Mouse (Mus musculus) CH12.LX (cell line): ENCODE measurements around the gene Ganc. TPM values are rescaled to one million over a fixed set of nuclear protein-coding genes. Genes with fewer than 3 reads are reported as not detected.
A peak's percentile ranks its signal among the peaks of the same experiment; 100 is the strongest.

Experiments used
- DNase-seq: peaks from one replicate; pipeline ENCODE4 v3.0.0-alpha.2; 2013; ENCODE audit errors: extremely low read depth
- H3K27ac ChIP-seq: 2 replicates; pipeline ENCODE4 v1.5.1; 2012; ENCODE audit warnings: low read depth, mild to moderate bottlenecking, control low read depth, moderate library complexity; ENCODE audit not compliant: insufficient read depth
- H3K27me3 ChIP-seq: replicated peaks from 2 replicates; pipeline ENCODE3; 2012; ENCODE audit warnings: inconsistent platforms
- H3K36me3 ChIP-seq, 2 experiments: replicated peaks in 1 of 2; 2 replicates each; pipeline versions ENCODE3 to v1.6.1; 2012; ENCODE audit warnings: inconsistent platforms in 1 of 2, low read length in 1 of 2, mild to moderate bottlenecking in 1 of 2, mixed read lengths in 1 of 2, moderate library complexity in 1 of 2; ENCODE audit not compliant: control insufficient read depth in 1 of 2, insufficient read depth in 1 of 2
- H3K4me1 ChIP-seq, 2 experiments: 2 replicates each; pipeline ENCODE4 v1.6.1; 2012; ENCODE audit warnings: inconsistent platforms in 1 of 2, moderate library complexity in 1 of 2; ENCODE audit not compliant: insufficient read depth in 2 of 2, control insufficient read depth in 1 of 2
- H3K4me2 ChIP-seq: 2 replicates; pipeline ENCODE4 v1.6.1; 2012; ENCODE audit warnings: low read depth, mild to moderate bottlenecking, control low read depth; ENCODE audit not compliant: poor library complexity, insufficient read depth, severe bottlenecking
- H3K4me3 ChIP-seq, 3 experiments: fragments of 150-350 bp in 1 of 3; sonication (generic) in 1 of 3; replicated peaks in 1 of 3; 2 replicates each; pipeline versions ENCODE3 to v1.5.1; 2011 to 2012; ENCODE audit warnings: low read depth in 2 of 3, low read length in 2 of 3, mild to moderate bottlenecking in 2 of 3, moderate library complexity in 2 of 3, control low read depth in 1 of 3, improper control_type of control experiment in 1 of 3, inconsistent platforms in 1 of 3, mixed read lengths in 1 of 3; ENCODE audit not compliant: poor library complexity in 1 of 3
- H3K79me2 ChIP-seq: replicated peaks from 2 replicates; pipeline ENCODE4 v1.6.1; 2012; ENCODE audit warnings: mild to moderate bottlenecking, moderate library complexity; ENCODE audit not compliant: control insufficient read depth, poor library complexity, insufficient read depth, severe bottlenecking; ENCODE audit errors: extremely low read depth
- H3K9ac ChIP-seq: 2 replicates; pipeline ENCODE4 v1.6.1; 2012; ENCODE audit warnings: low read depth, mild to moderate bottlenecking, control low read depth, moderate library complexity; ENCODE audit not compliant: insufficient read depth
- H3K9me3 ChIP-seq: replicated peaks from 2 replicates; pipeline ENCODE3; 2012; ENCODE audit warnings: low read length, inconsistent platforms, mixed read lengths
- BHLHE40 ChIP-seq: IDR thresholded peaks from 2 replicates; pipeline ENCODE4 v1.6.1; 2011; ENCODE audit warnings: mild to moderate bottlenecking, low read depth, low read length, improper control_type of control experiment
- CHD1 ChIP-seq: IDR thresholded peaks from 2 replicates; pipeline ENCODE4 v1.6.1; 2012; ENCODE audit warnings: low read depth, low read length, improper control_type of control experiment, inconsistent platforms
- E2F4 ChIP-seq: IDR thresholded peaks from 2 replicates; pipeline ENCODE4 v1.6.1; 2011; ENCODE audit warnings: low read depth, low read length, improper control_type of control experiment; ENCODE audit not compliant: insufficient replicate concordance
- ELF1 ChIP-seq: IDR thresholded peaks from 2 replicates; pipeline ENCODE4 v1.6.1; 2014; ENCODE audit warnings: low read depth, mild to moderate bottlenecking, inconsistent platforms, low read length, improper control_type of control experiment
- EP300 ChIP-seq: IDR thresholded peaks from 2 replicates; pipeline ENCODE4 v1.6.1; 2011; ENCODE audit warnings: low read length, improper control_type of control experiment
- ETS1 ChIP-seq: conservative IDR thresholded peaks from 2 replicates; pipeline ENCODE4 v1.6.1; 2012; ENCODE audit warnings: low read depth, mild to moderate bottlenecking, inconsistent platforms, low read length, improper control_type of control experiment, moderate library complexity
- IRF4 ChIP-seq: IDR thresholded peaks from 2 replicates; pipeline ENCODE4 v1.6.1; 2014; ENCODE audit warnings: low read depth, mild to moderate bottlenecking, inconsistent platforms, low read length, improper control_type of control experiment
- MAFK ChIP-seq: IDR thresholded peaks from 2 replicates; pipeline ENCODE4 v1.6.1; 2011; ENCODE audit warnings: low read length, improper control_type of control experiment; ENCODE audit not compliant: insufficient replicate concordance
- MAX ChIP-seq: IDR thresholded peaks from 2 replicates; pipeline ENCODE4 v1.6.1; 2011; ENCODE audit warnings: low read length, improper control_type of control experiment
- MAZ ChIP-seq: IDR thresholded peaks from 2 replicates; pipeline ENCODE4 v1.6.1; 2012; ENCODE audit warnings: low read depth, mild to moderate bottlenecking, inconsistent platforms, low read length, improper control_type of control experiment, moderate library complexity
- MEF2A ChIP-seq: IDR thresholded peaks from 2 replicates; pipeline ENCODE4 v1.6.1; 2014; ENCODE audit warnings: low read depth, mild to moderate bottlenecking, inconsistent platforms, low read length, improper control_type of control experiment, borderline replicate concordance
- MXI1 ChIP-seq: IDR thresholded peaks from 2 replicates; pipeline ENCODE4 v1.6.1; 2011; ENCODE audit warnings: mild to moderate bottlenecking, low read depth, low read length, improper control_type of control experiment
- PAX5 ChIP-seq: IDR thresholded peaks from 2 replicates; pipeline ENCODE4 v1.6.1; 2012; ENCODE audit warnings: low read length, inconsistent platforms, mixed read lengths
- SIN3A ChIP-seq: IDR thresholded peaks from 2 replicates; pipeline ENCODE4 v1.6.1; 2012; ENCODE audit warnings: low read length, improper control_type of control experiment, inconsistent platforms
- SMC3 ChIP-seq: IDR thresholded peaks from 2 replicates; pipeline ENCODE4 v1.6.1; 2011; ENCODE audit warnings: low read depth, low read length, improper control_type of control experiment
- TCF12 ChIP-seq: IDR thresholded peaks from 2 replicates; pipeline ENCODE4 v1.6.1; 2014; ENCODE audit warnings: low read depth, mild to moderate bottlenecking, inconsistent platforms, low read length, improper control_type of control experiment
- UBTF ChIP-seq: IDR thresholded peaks from 2 replicates; pipeline ENCODE4 v1.6.1; 2012; ENCODE audit warnings: low read depth, mild to moderate bottlenecking, inconsistent platforms, low read length, improper control_type of control experiment, moderate library complexity
- USF2 ChIP-seq: conservative IDR thresholded peaks from 2 replicates; pipeline ENCODE4 v1.6.1; 2011; ENCODE audit warnings: low read depth, low read length, improper control_type of control experiment
- ZKSCAN1 ChIP-seq: IDR thresholded peaks from 2 replicates; pipeline ENCODE4 v1.6.1; 2012; ENCODE audit warnings: low read depth, inconsistent platforms, low read length, improper control_type of control experiment, borderline replicate concordance
- ZMIZ1 ChIP-seq: IDR thresholded peaks from 2 replicates; pipeline ENCODE4 v1.6.1; 2012; ENCODE audit warnings: low read depth, mild to moderate bottlenecking, inconsistent platforms, low read length, improper control_type of control experiment
- ZNF384 ChIP-seq: IDR thresholded peaks from 2 replicates; pipeline ENCODE4 v1.6.1; 2012; ENCODE audit warnings: low read depth, low read length, improper control_type of control experiment, inconsistent platforms
- dilution Hi-C: fragments of 300-500 bp; cut with MboI; formaldehyde crosslinking; loops from 2 replicates; pipeline ENCODE4 v1.14.3; 2020; ENCODE audit warnings: low sequenced_read_pairs; ENCODE audit not compliant: extremely low pct_unique_long_range_greater_than_20kb, extremely low pct_ligation_motif_present
- in situ Hi-C: fragments of 300-500 bp; cut with MboI; formaldehyde crosslinking; loops from 3 replicates; pipeline ENCODE4 v1.14.3; 2019; ENCODE audit warnings: low sequenced_read_pairs, low pct_ligation_motif_present, low pct_unique_long_range_greater_than_20kb, mixed read lengths
- polyA plus RNA-seq: library from polyadenylated mRNA; unstranded; fragments of >175 nt; gene quantifications from 2 replicates; pipeline ENCODE4 v1.2.1, GENCODE M21; 2012; ENCODE audit warnings: low read depth; ENCODE audit not compliant: insufficient read length
- total RNA-seq, 2 experiments: library from RNA; depleted of rRNA; stranded (reverse); fragments of 300-350 nt in 1 of 2; fragments of >200 nt in 1 of 2; gene quantifications; 2 replicates each; pipeline ENCODE4 v1.2.3; 2012 to 2014

Gene Ganc
- total and polyA plus RNA-seq, 3 experiments = 7.0 to 9.6 (median 9.5) TPM

DNA sequence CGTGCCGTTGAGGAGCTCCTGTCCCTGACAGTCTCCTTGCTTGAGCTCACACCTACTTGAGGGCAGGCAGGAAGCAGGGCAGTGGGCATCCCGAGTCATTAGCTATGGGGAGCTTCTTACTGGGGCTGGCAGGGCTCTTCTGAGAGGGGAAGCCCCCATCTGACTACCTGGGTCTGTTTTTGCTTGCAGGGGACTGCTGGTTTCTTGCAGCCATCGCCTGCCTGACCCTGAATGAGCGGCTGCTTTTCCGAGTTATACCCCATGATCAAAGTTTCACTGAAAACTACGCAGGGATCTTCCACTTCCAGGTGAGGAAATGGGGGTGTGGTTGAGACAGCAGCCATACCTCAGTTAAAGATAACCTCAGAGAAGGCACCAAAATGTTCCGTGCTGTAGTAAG lies 78.2 kb downstream of the Ganc start:
- H3K4me2 ChIP-seq = peak overlapping the region; percentile 82
- peak overlapping the region; percentile 12 to 34 (median 21) for H3K4me3 ChIP-seq
- in situ Hi-C loops (loop anchor here (5.0 to 10.0 kb wide), 2 partner anchors 130 to 183 kb away; no protein-coding TSS in a partner anchor), dilution Hi-C loops (no loop called here)
- H3K27ac ChIP-seq = no peak overlapping the region
- no peaks in the 10 kb centered on the region for H3K79me2 ChIP-seq
- H3K4me1 ChIP-seq = peaks cover 23 to 34% of the 10 kb centered on the region in 2 experiments
- no peaks in the 10 kb centered on the region for H3K9me3 ChIP-seq
- no peak for DNase-seq
- H3K27me3 ChIP-seq = no peaks in the 10 kb centered on the region
- H3K9ac ChIP-seq = 0 out of 2 replicates have a peak overlapping the region, but pooled peaks have one; percentile 25
- H3K36me3 ChIP-seq = peaks cover 0 to 6% of the 10 kb centered on the region in 2 experiments
- TF ChIP-seq PAX5 (no peak), MAZ (no peak), MAFK (no peak), ZKSCAN1 (no peak), ELF1 (peak; percentile 46; the same call in 1 of the 2 replicates), MEF2A (peak; percentile 14; the same call in 1 of the 2 replicates), SIN3A (no peak), BHLHE40 (peak; percentile 59; the same call in 1 of the 2 replicates), MAX (peak; percentile 49; the same call in 1 of the 2 replicates)

GRCm38 (mm10) chr2:120482506-120483389 lies 79.1 kb downstream of the Ganc start:
- 0 out of 2 replicates have a peak overlapping the region, but pooled peaks have one; percentile 35 for H3K27ac ChIP-seq
- peak overlapping the region; percentile 12 to 34 (median 26) for H3K4me3 ChIP-seq
- peaks cover 0 to 10% of the 10 kb centered on the region in 2 experiments for H3K36me3 ChIP-seq
- no peaks in the 10 kb centered on the region for H3K27me3 ChIP-seq
- H3K79me2 ChIP-seq = no peaks in the 10 kb centered on the region
- in situ Hi-C loops = loop anchor here (5.0 to 10.0 kb wide), 2 partner anchors 130 to 182 kb away; no protein-coding TSS in a partner anchor
- TF ChIP-seq E2F4 (no peak), TCF12 (peak; percentile 55; the same call in 1 of the 2 replicates), IRF4 (0 out of 2 replicates have a peak, but pooled peaks have one; percentile 23), ETS1 (peak; percentile 33), MAX (0 out of 2 replicates have a peak, but pooled peaks have one; percentile 24), MXI1 (0 out of 2 replicates have a peak, but pooled peaks have one; percentile 28), ZMIZ1 (no peak), UBTF (no peak), EP300 (peak; percentile 52), MEF2A (peak; percentile 82), MAZ (no peak; the same call in 1 of the 2 replicates), CHD1 (peak; percentile 62; the same call in 1 of the 2 replicates), SIN3A (0 out of 2 replicates have a peak, but pooled peaks have one; percentile 49), SMC3 (no peak), ZNF384 (0 out of 2 replicates have a peak, but pooled peaks have one; percentile 38), USF2 (no peak)
- DNase-seq = peak; percentile 64
- H3K9ac ChIP-seq = no peak overlapping the region
- H3K9me3 ChIP-seq = no peaks in the 10 kb centered on the region
- dilution Hi-C loops = no loop called here
- peaks cover 21 to 33% of the 10 kb centered on the region in 2 experiments for H3K4me1 ChIP-seq
- H3K4me2 ChIP-seq = peak overlapping the region; percentile 82
